Mouse (Mus musculus) gastrocnemius, adult 18-20 months (tissue): ENCODE results near the gene Rasal3. TPM values are rescaled to one million over a fixed set of nuclear protein-coding genes. Genes with fewer than 3 reads are reported as not detected.

Source experiments
- DNase-seq: peaks from one replicate; pipeline ENCODE4 v3.0.0; 2021; ENCODE audit warnings: low spot score
- total RNA-seq, 2 experiments: library from RNA; stranded (reverse); gene quantifications; 2 replicates each; pipeline ENCODE4 v1.2.3; 2021

The Rasal3 gene
- total RNA-seq, 2 experiments from 2014 or later = 0.09 to 0.85 TPM

- peak; percentile 96 for DNase-seq
Measured at GRCm38 (mm10) chr17:32389101-32389659, 14.2 kb downstream of the Rasal3 start, which contains the start of gene Wiz. Gene Wiz (minus strand): TSS chr17:32389439.

- no peak for DNase-seq
Measured at GRCm38 (mm10) chr17:32388370-32389100, 14.8 kb downstream of the Rasal3 start.

- no peak for DNase-seq
Measured at GRCm38 (mm10) chr17:32387986-32388369, 15.4 kb downstream of the Rasal3 start.

- peak; percentile 39 for DNase-seq
Measured at GRCm38 (mm10) chr17:32386659-32387432, 16.5 kb downstream of the Rasal3 start.

GRCm38 (mm10) chr17:32383661-32384060 is 19.7 kb downstream of the Rasal3 start:
- DNase-seq = peak; percentile 36

- peak; percentile 52 for DNase-seq
Measured at GRCm38 (mm10) chr17:32382576-32382975, 20.8 kb downstream of the Rasal3 start.

GRCm38 (mm10) chr17:32378786-32379185 is 24.6 kb downstream of the Rasal3 start:
- DNase-seq = no peak

GRCm38 (mm10) chr17:32377137-32377536 is 26.2 kb downstream of the Rasal3 start:
- DNase-seq = no peak

- DNase-seq = no peak
Measured at GRCm38 (mm10) chr17:32376475-32376874, 26.9 kb downstream of the Rasal3 start.

- no peak for DNase-seq
Measured at GRCm38 (mm10) chr17:32368991-32369578, 34.3 kb downstream of the Rasal3 start.

GRCm38 (mm10) chr17:32367706-32368105 is 35.7 kb downstream of the Rasal3 start:
- no peak for DNase-seq

- no peak for DNase-seq
Measured at GRCm38 (mm10) chr17:32365296-32365695, 38.1 kb downstream of the Rasal3 start.

GRCm38 (mm10) chr17:32364850-32365249 is 38.5 kb downstream of the Rasal3 start:
- DNase-seq = no peak

GRCm38 (mm10) chr17:32364331-32364730 is 39.1 kb downstream of the Rasal3 start:
- DNase-seq = peak; percentile 90

GRCm38 (mm10) chr17:32363821-32364301 is 39.5 kb downstream of the Rasal3 start:
- no peak for DNase-seq

- DNase-seq = no peak
Measured at GRCm38 (mm10) chr17:32362686-32363085, 40.7 kb downstream of the Rasal3 start.

GRCm38 (mm10) chr17:32359928-32360327 is 43.5 kb downstream of the Rasal3 start:
- no peak for DNase-seq

GRCm38 (mm10) chr17:32358943-32359340 is 44.4 kb downstream of the Rasal3 start:
- no peak for DNase-seq

- DNase-seq = no peak
Measured at GRCm38 (mm10) chr17:32358192-32358942, 45.0 kb downstream of the Rasal3 start.

GRCm38 (mm10) chr17:32356766-32357760 is 46.3 kb downstream of the Rasal3 start:
- no peak for DNase-seq
